ENCODE assay signal across 11 mouse cellular contexts in genomic region chrX:71150551-71151001, GRCm38 (mm10). TPM values are rescaled to one million over a fixed set of nuclear protein-coding genes. Genes with fewer than 3 reads are reported as not detected.
DNase-seq lines count a peak whose midpoint lies in the region; ATAC-seq lines count a peak whose summit lies in the region.
"Had no signal": no experiment of that assay in that cellular context is flagged by ENCODE, and none has a peak within 500 bp of the region (broad histone marks: within the 10 kb centered on the region; RNA-seq: fewer than 3 reads in every experiment).

No protein-coding gene starts in this region.

- H3K9me3 ChIP-seq in hindbrain, embryonic 15.5 days: no peaks in the 10 kb centered on the region
- no peaks in the 10 kb centered on the region for H3K9me3 ChIP-seq in hindbrain, embryonic 11.5 days (ENCODE audit: control insufficient read depth, low read length)
- no peaks in the 10 kb centered on the region for H3K9me3 ChIP-seq in embryonic facial prominence, embryonic 10.5 days
- H3K9me3 ChIP-seq: embryonic facial prominence, embryonic 15.5 days; G1E; limb, embryonic 12.5 days had no signal

- H3K27me3 ChIP-seq in hindbrain, embryonic 15.5 days: no peaks in the 10 kb centered on the region
- H3K27me3 ChIP-seq in hindbrain, embryonic 11.5 days (ENCODE audit: control insufficient read depth, insufficient read depth, low read length): no peaks in the 10 kb centered on the region
- H3K27me3 ChIP-seq in embryonic facial prominence, embryonic 10.5 days (replicated peaks; ENCODE audit: low read depth, poor library complexity, severe bottlenecking): peaks cover 71% of the 10 kb centered on the region

- no peak overlapping the region for H3K4me3 ChIP-seq in hindbrain, embryonic 15.5 days
- no peak overlapping the region for H3K4me3 ChIP-seq in hindbrain, embryonic 11.5 days (ENCODE audit: low read depth, low read length)
- no peak overlapping the region for H3K4me3 ChIP-seq in macrophage (ENCODE audit: inconsistent target)
- H3K4me3 ChIP-seq in embryonic facial prominence, embryonic 10.5 days: no peak overlapping the region
- H3K4me3 ChIP-seq: embryonic facial prominence, embryonic 15.5 days; limb, embryonic 12.5 days had no signal

- 73% methylated on average over 4 of the region's 4 CpGs for WGBS in hindbrain, embryonic 15.5 days
- WGBS in hindbrain, embryonic 11.5 days: 80% methylated on average over 4 of the region's 4 CpGs
- 64% methylated on average over 4 of the region's 4 CpGs for WGBS in macrophage (ENCODE audit: missing documents)
- 78% methylated on average over 4 of the region's 4 CpGs for WGBS in embryonic facial prominence, embryonic 10.5 days

- no peaks in the 10 kb centered on the region for H3K36me3 ChIP-seq in hindbrain, embryonic 15.5 days
- no peaks in the 10 kb centered on the region for H3K36me3 ChIP-seq in hindbrain, embryonic 11.5 days (ENCODE audit: control insufficient read depth, insufficient read depth, low read length)
- no peaks in the 10 kb centered on the region for H3K36me3 ChIP-seq in macrophage (ENCODE audit: inconsistent target)
- H3K36me3 ChIP-seq in embryonic facial prominence, embryonic 10.5 days (replicated peaks): no peaks in the 10 kb centered on the region
- H3K36me3 ChIP-seq: embryonic facial prominence, embryonic 15.5 days; G1E; limb, embryonic 12.5 days had no signal

- H3K79me2 ChIP-seq in macrophage (ENCODE audit: inconsistent target): no peaks in the 10 kb centered on the region

- H3K4me1 ChIP-seq in hindbrain, embryonic 15.5 days (replicated peaks): no peaks in the 10 kb centered on the region
- no peaks in the 10 kb centered on the region for H3K4me1 ChIP-seq in hindbrain, embryonic 11.5 days (replicated peaks; ENCODE audit: control insufficient read depth, insufficient read depth, low read length)
- no peaks in the 10 kb centered on the region for H3K4me1 ChIP-seq in embryonic facial prominence, embryonic 10.5 days
- H3K4me1 ChIP-seq: embryonic facial prominence, embryonic 15.5 days; limb, embryonic 12.5 days had no signal

- no peak overlapping the region for H3K4me2 ChIP-seq in hindbrain, embryonic 15.5 days
- H3K4me2 ChIP-seq in hindbrain, embryonic 11.5 days (replicated peaks; ENCODE audit: low read depth, low read length): no peak overlapping the region
- H3K4me2 ChIP-seq: embryonic facial prominence, embryonic 15.5 days; limb, embryonic 12.5 days had no signal

- DNase-seq in hindbrain, embryonic 11.5 days (ENCODE audit: low spot score): no peak
- DNase-seq in adrenal gland, adult 2 months: peak; percentile 84
- DNase-seq in fibroblast of lung, adult 2 months (ENCODE audit: low read depth): peak; percentile 54
- DNase-seq in kidney, postnatal 14 days: peak; percentile 23
- DNase-seq in spleen, postnatal 10 days (ENCODE audit: low spot score in 2 of 2): no peak
- DNase-seq in embryonic facial prominence, embryonic 10.5 days (ENCODE audit: low spot score): no peak

- no peak overlapping the region for H3K27ac ChIP-seq in hindbrain, embryonic 15.5 days (replicated peaks)
- H3K27ac ChIP-seq in hindbrain, embryonic 11.5 days (ENCODE audit: low read depth, low read length): no peak overlapping the region
- H3K27ac ChIP-seq in macrophage: peak overlapping the region; percentile 87
- no peak overlapping the region for H3K27ac ChIP-seq in embryonic facial prominence, embryonic 10.5 days (replicated peaks)
- H3K27ac ChIP-seq: embryonic facial prominence, embryonic 15.5 days; limb, embryonic 12.5 days had no signal

- peak; percentile 68 for ATAC-seq in hindbrain, embryonic 15.5 days (ENCODE audit: low FRiP score, low read depth)
- no peak for ATAC-seq in hindbrain, embryonic 11.5 days (ENCODE audit: low FRiP score)

- H3K9ac ChIP-seq in hindbrain, embryonic 15.5 days: no peak overlapping the region
- H3K9ac ChIP-seq in hindbrain, embryonic 11.5 days (ENCODE audit: low read depth, low read length): no peak overlapping the region
- H3K9ac ChIP-seq: embryonic facial prominence, embryonic 15.5 days; limb, embryonic 12.5 days had no signal

RNA-seq across cellular contexts. Expression of gene Mtm1, which starts 60.0 kb away (rescaled TPM):
- 4.4 and 4.8 TPM in 2 replicates for polyA plus RNA-seq in hindbrain, embryonic 15.5 days (2015; fragmentation: Nextera tagmentation; extraction: Ambion mirVana)
- polyA plus RNA-seq in hindbrain, embryonic 11.5 days (2014; fragmentation: Nextera tagmentation; extraction: Ambion mirVana): 3.9 and 4.5 TPM in 2 replicates
- 10 to 100 TPM; 16.6 to 17.4 TPM for total RNA-seq in adrenal gland, adult 2 months (2021)
- polyA plus RNA-seq in adrenal gland, adult 2 months (2012; rRNA removed): 1.0 and 1.6 TPM in 2 replicates
- 100 to 1,000 TPM in 18 of 26 experiments, 10 to 100 TPM in 8; 64.9 to 181 (median 115) TPM for total RNA-seq in macrophage (2018; cell fraction: chromatin; rRNA removed)
- 10 to 100 TPM; 16.1 to 27.1 (median 21.5) TPM for total RNA-seq in macrophage (2018; cell fraction: cytosol; rRNA removed)
- total RNA-seq in macrophage (2018; cell fraction: nucleus; rRNA removed): 100 to 1,000 TPM in 3 of 26 experiments, 10 to 100 TPM in 23; 46.6 to 126 (median 77.1) TPM
- polyA plus RNA-seq in macrophage (2018): 12.9 to 19.5 TPM (median 13.7 TPM) in 3 replicates
- 2.3 and 2.7 TPM in 2 replicates for polyA plus RNA-seq in embryonic facial prominence, embryonic 10.5 days (2016; fragmentation: Nextera tagmentation; extraction: Ambion mirVana)

Comparison
In these comparisons a context has a peak if more than half of its experiments do, and no peak if none do; other contexts are left out.
1. DNase-seq: peak in adrenal gland, adult 2 months (single experiment), fibroblast of lung, adult 2 months (single experiment) and kidney, postnatal 14 days (single experiment); none in hindbrain, embryonic 11.5 days (single experiment), spleen, postnatal 10 days (0 of 2) and embryonic facial prominence, embryonic 10.5 days (single experiment).